Mouse (Mus musculus): Measurements from ENCODE around the gene Dmrtc2.

GRCm38 (mm10) chr7:24890281-24891216 is 20.7 kb downstream of the Dmrtc2 start:
- TF ChIP-seq POLR2A (IDR thresholded peaks at IDR 0.05; ENCODE audit: borderline replicate concordance, low read depth, low read length) (no peak), CTCF (IDR thresholded peaks at IDR 0.05; ENCODE audit: low read depth, low read length) (peak; percentile 92)
